Mouse (Mus musculus) naive thymus-derived CD4-positive, alpha-beta T cell, adult 2 months (primary cell): ENCODE data around the gene Hsf2bp.
"Not testable (repeated sequence)": the region's sequence is repeated elsewhere in the genome, so short reads cannot be mapped to it uniquely, and the experiment has no call there.

Experiments
- DNase-seq: peaks from one replicate; pipeline ENCODE4 v3.0.0-alpha.2; 2011; ENCODE audit warnings: low read depth

The Hsf2bp gene

DNA sequence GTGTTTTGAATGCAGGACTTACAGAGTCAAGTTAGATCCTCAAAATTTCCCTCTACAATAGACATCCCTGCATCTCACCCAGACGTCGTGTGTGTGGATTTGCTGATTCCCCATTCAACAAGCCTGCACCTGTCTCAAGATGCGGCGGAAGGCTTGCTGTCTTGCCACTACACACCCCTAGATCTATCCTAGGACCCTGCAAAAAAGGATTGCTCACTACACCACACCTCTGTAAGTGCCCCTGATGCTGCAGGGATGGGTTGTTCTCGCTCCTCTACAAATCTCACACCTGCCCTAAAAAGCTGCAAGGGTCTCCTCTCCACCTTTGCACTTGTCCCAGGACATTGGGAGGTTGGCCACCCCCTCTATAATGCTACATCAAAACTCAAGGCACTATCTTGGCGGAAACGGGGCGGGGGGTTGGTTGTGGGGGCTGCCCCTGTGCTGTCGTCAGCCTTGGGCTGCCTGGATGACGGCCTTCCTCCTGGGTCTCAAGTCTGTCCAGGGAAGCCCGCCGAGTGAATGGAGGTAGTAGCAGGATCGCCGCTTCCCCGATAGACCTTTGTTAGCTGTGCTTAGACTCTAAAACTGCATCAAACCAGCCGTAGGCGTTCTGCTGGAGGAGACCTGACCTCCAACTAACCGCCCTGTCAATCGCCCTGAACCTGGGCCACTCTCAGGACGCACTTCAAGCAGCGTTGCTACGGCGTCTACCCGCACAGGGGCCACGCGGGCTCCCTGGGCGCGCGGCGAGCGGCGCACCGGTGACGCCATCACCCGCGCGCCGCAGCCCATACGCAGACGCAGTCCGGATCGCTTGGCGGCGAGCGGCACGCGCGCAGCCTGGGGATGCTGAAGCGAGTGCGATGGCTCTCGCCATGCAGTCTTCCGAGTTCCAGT is at the start of gene Hsf2bp, which contains the start of gene Rrp1b:
TSS of gene Hsf2bp (minus strand) at position 741 of the 900 bp plus-strand sequence.
TSS of gene Rrp1b (plus strand) at position 492 of the 900 bp plus-strand sequence.
- peak; percentile 86 for DNase-seq

DNA sequence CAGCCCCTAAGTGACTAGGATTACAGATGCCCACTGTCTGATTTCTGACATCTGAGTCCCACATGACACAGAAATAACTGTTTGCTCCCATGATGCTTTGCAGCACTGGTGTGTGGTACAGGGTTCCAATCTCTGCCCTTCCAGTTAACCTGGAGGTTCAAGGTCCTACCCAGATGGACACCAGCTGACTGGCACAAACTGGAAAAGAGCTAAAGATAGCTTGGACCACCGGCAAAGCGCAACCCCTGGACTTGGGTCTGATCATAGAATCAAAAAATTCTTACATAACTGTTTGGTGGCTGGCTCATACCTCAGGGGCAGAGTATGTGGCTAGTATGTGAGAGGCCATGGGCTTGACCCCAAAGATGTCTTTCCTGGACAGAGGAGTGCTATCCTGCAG is 47.2 kb upstream of the Hsf2bp start:
- no peak for DNase-seq

DNA sequence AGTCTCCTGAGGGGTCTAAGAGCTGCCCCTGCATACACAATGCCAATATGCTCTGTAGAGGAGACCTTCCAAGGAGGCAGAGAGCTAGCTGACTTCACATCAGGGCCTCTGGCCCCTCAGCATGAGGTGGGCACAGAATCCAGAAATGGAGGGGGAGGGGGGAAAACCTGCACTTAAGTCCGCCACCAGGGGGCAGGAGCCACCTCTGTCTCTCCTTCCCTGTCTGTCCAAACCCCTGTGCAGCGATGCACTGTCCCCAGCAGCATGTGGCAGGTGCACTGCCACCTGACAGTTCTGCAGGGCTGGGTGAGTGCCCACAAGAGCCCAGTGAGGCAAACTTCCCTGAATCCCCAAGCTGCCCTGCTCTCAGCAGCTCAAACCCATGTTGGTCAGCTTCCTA is 39.0 kb upstream of the Hsf2bp start:
- peak; percentile 70 for DNase-seq

DNA sequence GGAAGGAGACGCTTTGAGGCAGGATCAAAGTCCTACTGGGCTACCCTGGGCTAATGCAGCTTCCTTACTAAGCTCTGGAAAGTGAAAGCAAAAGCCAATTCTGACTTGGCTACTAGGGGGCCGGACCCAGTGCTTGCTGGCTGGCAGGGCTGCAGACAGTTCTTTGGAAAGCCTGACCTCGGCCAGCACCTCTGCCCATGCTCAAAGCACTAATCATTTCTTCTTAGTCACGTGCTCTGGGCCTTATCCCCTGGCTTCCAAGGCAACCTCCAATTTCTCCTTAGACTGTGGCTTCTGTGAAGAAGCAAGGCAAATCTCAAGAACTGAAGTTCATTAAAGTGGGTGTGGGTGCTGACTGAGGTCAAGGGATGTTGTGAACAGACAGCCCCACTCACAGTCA is 38.5 kb upstream of the Hsf2bp start:
- DNase-seq, result no peak

DNA sequence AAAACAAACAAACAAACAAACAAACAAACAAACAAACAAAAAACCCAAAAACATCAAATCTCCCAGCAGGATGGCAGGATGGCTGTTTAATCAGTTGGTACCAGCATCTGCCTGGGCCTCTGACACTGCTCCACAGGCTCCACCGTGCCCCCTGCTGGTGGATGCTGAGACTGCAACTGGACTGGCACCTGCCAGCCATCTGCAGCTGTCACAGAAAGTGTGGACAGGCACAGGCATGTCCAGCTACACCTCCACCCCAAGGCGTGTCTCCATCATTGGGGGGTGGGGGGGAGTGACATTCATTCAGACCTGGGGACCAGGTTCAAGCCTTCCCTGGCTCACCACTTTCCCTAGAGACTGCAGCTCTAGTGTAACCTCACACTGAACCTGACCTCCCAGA is 37.2 kb upstream of the Hsf2bp start:
- DNase-seq, result peak; percentile 87

DNA sequence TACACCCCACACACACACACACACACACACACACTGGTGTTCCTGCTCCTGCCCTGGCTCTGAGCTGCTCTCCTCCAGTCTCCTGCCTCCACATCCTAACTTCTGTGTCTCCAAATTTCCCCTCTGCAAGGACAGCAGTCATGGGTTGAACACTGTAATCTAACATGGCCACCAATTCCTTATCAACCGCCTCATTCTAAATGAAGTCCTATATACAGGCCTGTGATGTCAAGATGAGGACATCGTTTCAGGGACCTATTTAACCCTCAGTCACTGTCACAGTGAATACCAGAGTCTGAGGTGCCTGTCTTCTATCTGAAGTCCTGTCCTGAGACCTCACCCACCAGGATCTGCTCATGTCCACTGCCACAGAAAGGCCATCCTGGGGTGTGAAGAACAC is 32.7 kb upstream of the Hsf2bp start:
- no peak for DNase-seq

DNA sequence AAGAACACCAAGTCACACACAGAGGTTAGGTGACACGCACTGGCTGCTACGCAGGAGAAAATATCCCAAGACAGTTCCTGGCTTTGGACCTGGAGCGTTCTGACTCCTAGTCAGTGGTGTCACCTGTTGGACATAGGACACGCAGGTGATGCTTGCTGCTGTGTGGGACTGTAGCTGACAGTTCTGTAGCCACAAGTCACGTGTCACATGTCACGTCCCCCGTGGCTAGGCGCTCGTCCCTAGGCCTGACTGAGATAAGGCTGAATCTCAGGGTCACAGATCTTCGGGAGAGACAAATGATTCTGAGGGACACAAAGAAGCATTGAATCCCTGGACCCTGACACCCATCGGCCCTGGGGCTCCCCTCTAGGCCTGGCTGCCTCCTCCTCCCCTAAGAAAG is 32.2 kb upstream of the Hsf2bp start:
- no peak for DNase-seq

DNA sequence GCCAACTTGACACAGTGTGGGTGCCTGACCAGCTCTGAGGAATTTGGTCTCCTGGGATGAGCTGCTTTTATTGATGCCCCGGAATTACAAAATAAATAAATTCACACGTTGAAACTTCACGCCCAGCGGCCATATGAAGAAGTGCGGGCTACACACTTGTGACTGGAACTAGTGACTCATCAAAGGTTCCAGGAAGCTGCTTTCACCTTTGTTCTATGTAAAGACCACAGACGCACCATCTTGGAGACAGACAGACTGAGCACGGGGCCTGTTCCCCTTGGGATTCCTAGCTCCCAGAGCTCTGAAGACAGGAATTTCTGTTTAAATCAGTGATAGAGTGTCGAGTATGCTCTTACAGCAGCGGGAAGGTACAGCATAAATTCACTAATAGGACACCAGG is 31.4 kb upstream of the Hsf2bp start:
- peak; percentile 41 for DNase-seq

DNA sequence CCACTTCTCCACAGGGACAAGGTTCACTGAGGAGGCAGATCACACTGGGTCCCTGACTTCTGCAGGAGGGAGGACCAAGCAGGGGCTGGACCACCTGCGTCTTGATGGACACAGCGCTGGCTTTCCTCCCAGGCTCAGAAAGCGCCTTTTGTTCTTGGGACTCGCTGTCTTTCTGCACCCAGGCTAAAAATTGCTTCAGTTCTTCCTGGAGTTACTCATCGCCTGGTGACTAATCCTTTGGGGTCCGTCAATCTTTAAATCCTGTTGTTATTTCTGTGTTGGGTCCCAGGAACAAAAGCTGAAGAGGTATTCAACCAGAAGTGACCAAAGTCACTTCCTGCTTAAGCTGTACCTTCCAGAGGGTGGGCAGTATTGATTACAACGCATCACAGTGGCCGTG is 28.6 kb upstream of the Hsf2bp start:
- not testable (repeated sequence) for DNase-seq

DNA sequence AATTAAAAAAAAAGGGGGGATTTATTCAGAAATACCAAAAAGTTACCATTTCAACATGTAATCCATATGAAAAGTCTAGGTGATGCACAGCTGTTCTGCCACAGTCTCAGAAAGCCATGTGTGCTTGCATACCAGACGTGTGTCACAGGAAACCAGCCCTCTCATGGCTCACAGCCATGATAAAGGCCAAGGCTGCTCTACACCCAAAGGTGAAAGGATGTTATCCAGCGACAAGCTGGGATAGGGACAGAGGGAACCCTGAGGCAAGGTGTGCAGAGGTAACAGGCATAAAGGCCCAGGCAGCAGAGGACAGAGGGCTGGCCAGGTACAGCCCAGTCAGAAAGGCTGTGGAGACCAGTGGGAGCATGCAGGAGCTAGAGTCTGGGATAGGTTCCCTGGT is 27.5 kb upstream of the Hsf2bp start:
- no peak for DNase-seq

DNA sequence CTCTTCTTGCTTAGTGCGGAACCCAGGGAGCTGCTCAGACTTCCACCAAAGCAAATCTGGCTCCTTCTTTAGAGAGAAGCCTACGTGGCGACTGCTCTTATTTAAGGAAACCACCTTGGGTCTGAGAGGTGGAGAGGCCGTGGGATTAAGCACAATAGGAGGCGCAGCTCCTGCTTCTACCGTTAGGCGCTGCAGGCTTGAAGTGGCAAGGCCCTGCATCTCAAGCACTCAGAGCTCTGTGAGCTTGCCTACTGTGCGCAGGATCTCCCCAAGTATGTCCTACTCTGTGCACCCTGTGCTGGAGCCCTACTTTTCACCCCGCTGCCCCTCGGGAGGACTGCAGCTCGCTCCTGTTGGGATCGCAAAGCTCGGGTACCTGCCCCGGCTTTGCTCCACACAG is 25.1 kb upstream of the Hsf2bp start:
- no peak for DNase-seq

DNA sequence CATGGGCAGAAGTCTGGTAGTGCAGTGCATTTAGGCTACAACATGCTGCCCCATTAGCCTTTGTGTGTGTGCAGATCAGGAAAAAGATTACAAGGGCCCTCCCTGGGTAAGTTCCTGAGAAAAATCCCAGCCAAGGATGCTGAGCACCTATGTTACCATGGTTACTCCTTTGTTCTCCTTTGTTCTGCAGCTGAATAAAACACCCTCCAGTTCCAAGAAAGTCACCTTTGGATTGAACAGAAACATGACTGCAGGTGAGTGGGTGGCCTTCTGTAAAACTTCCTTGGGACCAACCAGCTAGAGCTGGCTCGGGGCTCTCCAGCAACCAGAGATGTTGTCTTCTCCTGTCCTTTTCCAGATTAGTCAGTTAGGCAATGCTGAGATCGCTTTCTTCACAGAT is 22.9 kb upstream of the Hsf2bp start:
- DNase-seq, result no peak

DNA sequence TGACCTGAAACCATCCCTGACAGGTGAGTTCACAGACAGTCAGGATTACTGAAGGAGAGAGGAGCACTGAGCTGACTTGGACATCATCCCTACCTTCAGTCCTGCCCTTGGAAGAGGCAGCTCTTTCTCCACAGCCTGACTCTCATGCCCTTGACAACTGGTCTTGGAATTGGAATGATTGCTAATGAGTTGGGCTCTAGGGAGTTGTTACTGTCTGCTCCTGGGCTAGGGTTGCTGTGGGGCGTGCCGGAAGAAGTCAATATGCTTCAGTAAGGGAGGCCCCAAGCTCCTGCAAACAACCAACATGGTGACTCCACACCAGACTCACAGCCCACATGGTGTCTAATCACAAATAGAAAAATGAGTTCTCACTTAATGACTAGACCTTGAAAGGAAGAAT is 21.7 kb upstream of the Hsf2bp start:
- DNase-seq, result no peak

DNA sequence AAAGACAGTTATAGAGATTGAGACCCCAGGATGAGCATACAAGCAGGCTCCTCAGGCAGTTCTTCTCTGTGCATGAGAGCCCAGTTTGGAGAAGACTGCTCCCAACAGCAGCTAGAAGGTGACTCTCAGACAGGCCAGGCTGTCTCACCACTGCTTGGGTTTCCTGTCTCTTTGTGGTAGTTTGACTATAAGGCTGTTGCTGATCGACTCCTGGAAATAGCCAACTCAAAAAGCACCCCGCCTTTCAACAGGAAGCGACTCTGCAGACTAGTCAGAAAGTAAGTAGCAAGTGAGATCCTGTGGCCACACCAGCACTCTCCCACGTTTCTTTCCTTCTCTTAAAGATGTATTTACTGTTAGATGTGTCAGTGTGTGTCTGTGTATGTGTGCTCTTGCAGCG is 17.5 kb upstream of the Hsf2bp start:
- DNase-seq, result peak; percentile 76

DNA sequence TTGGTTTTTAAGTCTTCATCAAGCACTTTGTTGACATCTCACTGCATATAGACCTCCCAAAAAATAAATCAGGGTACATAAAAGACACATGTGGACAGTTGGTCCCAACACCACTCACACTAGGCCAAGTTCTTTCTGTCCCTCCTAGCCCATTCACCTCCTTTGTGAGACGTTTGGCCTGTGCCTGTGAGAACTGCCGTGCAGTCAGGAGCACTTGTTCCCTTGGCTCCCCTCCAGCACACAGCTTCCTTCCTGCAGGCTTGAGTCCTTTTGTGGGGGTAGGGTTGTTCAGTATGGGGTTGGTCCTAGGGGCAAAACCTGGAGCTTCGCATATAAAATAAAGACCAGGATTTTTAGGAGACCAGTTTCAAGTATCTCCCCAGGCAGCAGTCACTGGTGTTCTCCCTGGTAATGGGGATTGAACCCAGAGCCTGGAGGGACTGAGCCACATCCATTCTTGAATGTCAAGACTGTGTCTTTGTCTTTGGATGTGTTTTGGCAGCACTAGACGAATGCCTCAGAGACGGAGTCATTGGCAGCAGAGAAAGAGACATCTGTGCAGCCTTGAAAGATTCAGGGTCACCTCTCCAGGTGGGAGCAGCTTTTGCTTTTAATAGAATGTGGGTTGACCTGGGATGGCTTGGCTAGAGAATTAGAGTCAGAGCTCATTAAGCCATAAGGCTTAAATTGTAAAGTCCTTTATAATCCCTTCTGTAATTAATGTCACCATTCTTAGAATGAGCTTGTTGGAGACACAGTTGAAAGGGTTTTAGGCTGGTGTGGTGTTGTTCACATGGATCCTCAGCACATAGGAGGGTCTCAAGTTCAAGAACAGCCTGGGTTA is 16.3 kb upstream of the Hsf2bp start:
- DNase-seq, result peak; percentile 48

DNA sequence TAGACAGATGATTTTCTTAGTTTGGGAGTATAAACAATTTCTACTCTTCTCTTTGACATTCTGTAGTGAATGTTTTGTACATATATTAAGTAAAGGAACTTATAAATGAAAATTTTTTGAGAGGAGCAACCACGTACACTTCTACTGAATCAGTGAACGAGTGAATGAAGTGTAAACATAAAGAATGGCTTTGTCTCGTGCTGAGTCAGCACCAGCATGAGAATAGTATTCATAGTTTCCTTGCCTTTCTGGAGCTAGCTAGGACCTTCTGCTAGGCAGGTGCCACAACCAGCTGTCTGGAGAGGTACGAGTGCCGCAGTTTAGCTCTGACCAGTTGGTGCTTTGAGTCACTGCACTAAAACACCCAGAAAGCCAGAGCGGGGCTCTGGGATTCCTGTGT is 14.5 kb upstream of the Hsf2bp start:
- no peak for DNase-seq

DNA sequence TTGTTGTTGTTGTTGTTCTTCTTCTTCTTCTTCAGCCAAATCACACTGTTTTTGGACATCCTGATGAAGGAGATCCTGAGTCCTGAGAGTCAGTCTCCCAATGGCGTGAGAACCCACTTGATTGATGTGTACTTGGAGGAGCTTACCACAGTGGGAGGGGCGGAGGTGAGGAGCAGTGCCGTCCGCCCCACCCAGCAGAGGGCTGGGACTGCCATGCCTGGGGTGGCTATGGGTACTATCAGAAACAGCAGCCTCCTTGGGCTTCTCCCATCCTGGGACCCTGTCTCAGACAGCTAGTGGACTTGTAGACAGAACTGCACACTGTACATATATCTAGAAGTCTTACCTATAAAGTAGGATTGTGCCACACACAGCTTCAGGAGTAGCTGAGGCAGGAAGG is 13.8 kb upstream of the Hsf2bp start:
- no peak for DNase-seq

DNA sequence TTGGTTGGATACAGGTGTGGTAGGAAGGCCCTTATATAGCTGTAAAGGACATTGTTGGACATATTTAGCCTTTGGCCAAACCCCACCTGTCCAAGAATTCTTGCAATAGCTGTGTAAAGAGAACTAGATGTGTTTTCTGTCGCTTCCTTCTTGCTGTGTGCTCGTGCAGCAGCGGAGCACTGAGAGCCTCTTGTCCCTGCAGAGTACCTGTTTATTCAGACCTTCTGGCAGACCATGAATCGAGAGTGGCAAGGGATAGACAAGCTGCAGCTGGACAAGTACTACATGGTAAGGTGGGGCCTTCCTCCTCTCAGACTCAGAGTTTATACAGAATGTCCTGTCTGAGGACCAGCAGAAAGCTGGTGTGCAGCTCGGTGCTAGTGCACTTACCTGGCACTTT is 12.2 kb upstream of the Hsf2bp start:
- no peak for DNase-seq

DNA sequence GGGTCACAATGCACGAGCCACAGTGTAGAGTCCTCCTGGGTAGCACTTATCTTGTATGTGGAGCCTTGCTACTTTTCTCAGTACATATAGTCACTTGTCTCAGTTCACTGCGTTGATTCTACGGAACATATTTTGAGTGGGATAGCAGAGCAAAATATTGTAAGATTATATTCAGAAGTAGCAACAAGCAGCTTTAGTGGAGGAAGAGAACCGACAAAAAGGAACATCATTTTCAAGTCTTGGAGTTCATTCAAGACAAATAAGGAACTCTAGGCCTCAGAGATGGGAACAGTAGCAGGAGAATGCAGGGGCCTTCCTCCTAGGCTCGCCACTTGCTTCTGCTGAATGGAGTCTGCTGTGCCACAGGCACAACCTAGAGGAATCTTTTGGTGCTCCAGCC is 10.4 kb upstream of the Hsf2bp start:
- DNase-seq, result no peak

DNA sequence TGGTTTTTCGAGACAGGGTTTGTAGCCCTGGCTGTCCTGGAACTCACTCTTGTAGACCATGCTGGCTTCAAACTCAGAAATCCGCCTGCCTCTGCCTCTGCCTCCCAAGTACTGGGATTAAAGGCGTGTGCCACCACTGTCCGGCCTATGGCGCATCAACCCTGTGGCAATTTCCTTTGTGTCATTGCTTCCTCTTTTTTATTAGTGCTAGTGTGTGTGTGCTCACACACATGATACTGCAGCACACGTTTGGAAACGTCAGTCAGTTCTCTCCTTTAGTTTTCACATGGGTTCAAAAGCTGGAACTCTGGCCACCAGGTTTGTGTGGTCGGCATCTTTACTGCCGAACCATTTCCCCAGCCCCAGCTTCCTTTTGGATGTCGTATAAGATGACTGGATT is 4.1 kb upstream of the Hsf2bp start:
- DNase-seq, result no peak

DNA sequence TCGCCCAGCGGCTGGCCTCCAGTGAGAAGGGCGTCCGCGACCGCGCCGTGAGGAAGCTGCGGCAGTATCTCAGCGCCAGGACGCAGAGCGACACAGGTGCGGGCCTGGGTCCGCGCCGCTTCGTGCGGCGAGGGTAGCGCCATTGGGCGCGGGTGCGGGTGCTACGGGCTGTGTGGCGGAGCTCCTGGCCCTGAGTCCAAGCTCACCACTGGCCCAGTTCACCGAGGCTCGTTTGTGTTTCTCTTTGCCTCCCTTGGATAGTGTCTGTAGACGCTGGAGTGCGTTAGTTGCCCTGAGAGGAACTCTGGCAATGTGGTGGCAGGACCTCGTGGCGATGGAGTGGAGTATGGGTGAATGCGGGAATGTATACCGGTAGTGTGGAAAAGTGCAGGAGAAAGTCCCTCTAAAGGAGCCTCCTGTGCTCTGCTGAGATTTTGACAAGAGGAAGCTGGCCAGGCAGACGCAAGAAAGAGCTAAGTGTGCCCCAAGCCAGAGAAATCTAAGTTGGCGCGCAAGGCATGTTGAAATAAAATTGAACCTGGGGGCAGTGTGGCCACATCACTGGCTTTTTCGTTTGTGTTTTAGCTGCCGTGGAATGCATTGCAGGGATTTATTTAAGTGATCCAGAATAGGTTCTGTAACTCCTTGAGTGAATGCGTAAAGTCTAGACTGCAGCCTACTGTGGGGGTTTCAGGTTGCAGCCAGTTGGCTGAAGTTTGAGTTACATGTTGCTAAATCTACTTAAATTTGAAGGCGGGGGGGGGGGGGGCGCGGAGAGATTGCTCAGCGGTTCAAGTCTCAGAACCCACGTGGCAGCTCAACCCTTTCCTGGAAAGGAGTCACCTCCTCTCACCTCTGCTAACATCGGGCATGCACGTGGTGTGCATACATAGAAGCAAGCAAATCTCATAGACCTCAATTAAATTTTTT is 625 bp upstream of the Hsf2bp start:
- DNase-seq, result no peak

DNA sequence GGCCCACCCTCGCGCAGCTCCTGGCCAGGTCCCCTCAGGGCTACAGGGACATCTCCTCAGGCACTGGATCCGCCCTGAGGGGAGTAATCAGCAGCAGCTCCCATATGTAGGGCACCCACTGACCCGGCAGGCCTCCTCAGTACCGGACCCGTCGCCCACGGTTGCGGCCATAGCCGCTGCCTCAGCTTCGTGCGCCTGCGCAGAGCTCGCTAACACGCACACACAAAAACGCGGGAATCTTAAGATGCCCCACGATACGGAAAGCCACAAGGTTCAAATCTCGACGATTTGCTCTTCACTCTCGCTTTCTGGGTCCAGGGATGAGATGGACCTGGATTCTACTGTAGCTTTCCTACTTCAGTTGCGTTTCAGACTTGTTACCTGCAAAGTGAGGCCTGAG is 1.8 kb downstream of the Hsf2bp start:
- DNase-seq, result no peak
